Mouse (Mus musculus) liver, embryonic 16.5 days (tissue): ENCODE measurements around the gene Mylpf. TPM values are rescaled to one million over a fixed set of nuclear protein-coding genes. Genes with fewer than 3 reads are reported as not detected.

Experiments
- ATAC-seq: fragments of 200-750 bp; cut with Nextera tagmentation; 2 replicates; pipeline ENCODE4 v1.8.0; 2017; ENCODE audit warnings: low read depth, mild to moderate bottlenecking, moderate number of reproducible peaks, moderate library complexity
- H3K27ac ChIP-seq: fragments of 300-500 bp; sonication (generic); 2 replicates; pipeline ENCODE4 v1.5.1; 2014; ENCODE audit warnings: mild to moderate bottlenecking, low read length
- H3K27me3 ChIP-seq: fragments of 300-500 bp; sonication (generic); 2 replicates; pipeline ENCODE4 v1.6.1; 2014; ENCODE audit warnings: low read depth, low read length, mixed read lengths; ENCODE audit not compliant: control insufficient read depth, insufficient read depth
- H3K36me3 ChIP-seq: fragments of 300-500 bp; sonication (generic); 2 replicates; pipeline ENCODE4 v1.6.1; 2014; ENCODE audit warnings: mild to moderate bottlenecking; ENCODE audit not compliant: control insufficient read depth, insufficient read depth
- H3K4me1 ChIP-seq: fragments of 300-500 bp; sonication (generic); 2 replicates; pipeline ENCODE4 v1.6.1; 2014; ENCODE audit warnings: low read depth, low read length, mixed read lengths; ENCODE audit not compliant: control insufficient read depth
- H3K4me2 ChIP-seq: fragments of 300-500 bp; sonication (generic); 2 replicates; pipeline ENCODE4 v1.6.1; 2014; ENCODE audit warnings: low read depth, low read length, mixed read lengths
- H3K4me3 ChIP-seq: fragments of 300-500 bp; sonication (generic); 2 replicates; pipeline ENCODE4 v1.5.1; 2014; ENCODE audit warnings: low read depth, mild to moderate bottlenecking, low read length
- H3K9ac ChIP-seq: fragments of 300-500 bp; sonication (generic); 2 replicates; pipeline ENCODE4 v1.6.1; 2014; ENCODE audit warnings: low read depth, low read length
- H3K9me3 ChIP-seq: fragments of 300-500 bp; sonication (generic); replicated peaks from 2 replicates; pipeline ENCODE4 v1.6.1; 2016; ENCODE audit warnings: low read length; ENCODE audit not compliant: control insufficient read depth
- WGBS: fragments of 180-500 bp; shearing (Covaris S2); extraction: QIAGEN DNeasy Blood & Tissue Kit; methylation state at CpG from one replicate; pipeline ENCODE4 v1.1.7; 2014; ENCODE audit not compliant: insufficient replicate concordance; 5-methylcytosine and 5-hydroxymethylcytosine counted together
- polyA plus RNA-seq: library from polyadenylated mRNA; unstranded; fragments of >200 nt; fragmentation: Nextera tagmentation; extraction: Ambion mirVana; gene quantifications from 2 replicates; pipeline ENCODE4 v1.2.1, GENCODE M21; 2015

Mylpf gene
- polyA plus RNA-seq, 1 experiment from 2014 or later, result 92.3 TPM

GRCm38 (mm10) chr7:127183345-127183744, 25.3 kb upstream of the Mylpf start:
- no peak overlapping the region for H3K9ac ChIP-seq
- 13% methylated on average over 8 of the region's 8 CpGs for WGBS
- no peaks in the 10 kb centered on the region for H3K27me3 ChIP-seq
- no peak overlapping the region for H3K4me3 ChIP-seq
- H3K9me3 ChIP-seq, result no peaks in the 10 kb centered on the region
- no peaks in the 10 kb centered on the region for H3K36me3 ChIP-seq
- H3K4me2 ChIP-seq, result 0 out of 2 replicates have a peak overlapping the region, but pooled peaks have one; percentile 19
- peaks cover 22% of the 10 kb centered on the region for H3K4me1 ChIP-seq
- peak; percentile 84 for ATAC-seq
- H3K27ac ChIP-seq, result peak overlapping the region; percentile 76

- 0 out of 2 replicates have a peak overlapping the region, but pooled peaks have one; percentile 19 for H3K4me2 ChIP-seq
- peak overlapping the region; percentile 50 for H3K27ac ChIP-seq
- peak; percentile 76 for ATAC-seq
- WGBS, result 42% methylated on average over 6 of the region's 6 CpGs
- H3K9me3 ChIP-seq, result no peaks in the 10 kb centered on the region
- H3K4me1 ChIP-seq, result peaks cover 22% of the 10 kb centered on the region
- no peak overlapping the region for H3K4me3 ChIP-seq
- H3K9ac ChIP-seq, result 0 out of 2 replicates have a peak overlapping the region, but pooled peaks have one; percentile 24
- no peaks in the 10 kb centered on the region for H3K36me3 ChIP-seq
- H3K27me3 ChIP-seq, result no peaks in the 10 kb centered on the region
Measured at GRCm38 (mm10) chr7:127183828-127184227, 24.9 kb upstream of the Mylpf start.

GRCm38 (mm10) chr7:127184720-127185119, 24.0 kb upstream of the Mylpf start:
- H3K4me1 ChIP-seq, result peaks cover 22% of the 10 kb centered on the region
- no peaks in the 10 kb centered on the region for H3K27me3 ChIP-seq
- no peak overlapping the region for H3K4me2 ChIP-seq
- H3K27ac ChIP-seq, result no peak overlapping the region
- H3K36me3 ChIP-seq, result no peaks in the 10 kb centered on the region
- WGBS, result 20% methylated on average over 1 of the region's 1 CpGs
- no peak overlapping the region for H3K9ac ChIP-seq
- H3K9me3 ChIP-seq, result no peaks in the 10 kb centered on the region
- no peak for ATAC-seq
- H3K4me3 ChIP-seq, result no peak overlapping the region

- H3K9ac ChIP-seq, result no peak overlapping the region
- WGBS, result 42% methylated on average over 3 of the region's 3 CpGs
- no peak overlapping the region for H3K4me2 ChIP-seq
- H3K4me1 ChIP-seq, result peaks cover 22% of the 10 kb centered on the region
- no peaks in the 10 kb centered on the region for H3K27me3 ChIP-seq
- H3K27ac ChIP-seq, result no peak overlapping the region
- no peak overlapping the region for H3K4me3 ChIP-seq
- H3K9me3 ChIP-seq, result no peaks in the 10 kb centered on the region
- ATAC-seq, result no peak
- no peaks in the 10 kb centered on the region for H3K36me3 ChIP-seq
Measured at GRCm38 (mm10) chr7:127185601-127186000, 23.1 kb upstream of the Mylpf start.

- WGBS, result 67% methylated on average over 10 of the region's 10 CpGs
- Histone ChIP-seq H3K9me3 (no peaks in the 10 kb centered on the region), H3K4me3 (no peak overlapping the region), H3K36me3 (peaks cover 7% of the 10 kb centered on the region; the same call in 1 of the 2 replicates), H3K27ac (no peak overlapping the region), H3K4me2 (no peak overlapping the region), H3K27me3 (no peaks in the 10 kb centered on the region), H3K4me1 (peaks cover 22% of the 10 kb centered on the region), H3K9ac (no peak overlapping the region)
- no peak for ATAC-seq
Measured at GRCm38 (mm10) chr7:127187351-127187750, 21.3 kb upstream of the Mylpf start.

- 60% methylated on average over 17 of the region's 17 CpGs for WGBS
- H3K4me3 ChIP-seq, result no peak overlapping the region
- no peak for ATAC-seq
Measured at GRCm38 (mm10) chr7:127188305-127189276, 20.1 kb upstream of the Mylpf start.

GRCm38 (mm10) chr7:127190672-127191071, 18.0 kb upstream of the Mylpf start:
- H3K27ac ChIP-seq, result no peak overlapping the region
- H3K27me3 ChIP-seq, result no peaks in the 10 kb centered on the region
- peaks cover 11% of the 10 kb centered on the region for H3K4me1 ChIP-seq
- peaks cover 23% of the 10 kb centered on the region for H3K36me3 ChIP-seq
- WGBS, result 73% methylated on average over 6 of the region's 6 CpGs
- no peaks in the 10 kb centered on the region for H3K9me3 ChIP-seq
- H3K4me2 ChIP-seq, result no peak overlapping the region
- ATAC-seq, result no peak
- H3K4me3 ChIP-seq, result no peak overlapping the region
- no peak overlapping the region for H3K9ac ChIP-seq

More at GRCm38 (mm10) chr7:127188305-127189276, 20.1 kb upstream of the Mylpf start:
- no peaks in the 10 kb centered on the region for H3K27me3 ChIP-seq
- H3K9ac ChIP-seq, result no peak overlapping the region
- peaks cover 10% of the 10 kb centered on the region for H3K4me1 ChIP-seq
- H3K4me2 ChIP-seq, result no peak overlapping the region
- peaks cover 16% of the 10 kb centered on the region for H3K36me3 ChIP-seq
- no peak overlapping the region for H3K27ac ChIP-seq
- no peaks in the 10 kb centered on the region for H3K9me3 ChIP-seq

- WGBS, result 85% methylated on average over 5 of the region's 5 CpGs
- Histone ChIP-seq H3K4me3 (no peak overlapping the region), H3K4me2 (no peak overlapping the region), H3K36me3 (peaks cover 27% of the 10 kb centered on the region), H3K27ac (no peak overlapping the region), H3K9me3 (no peaks in the 10 kb centered on the region), H3K27me3 (no peaks in the 10 kb centered on the region), H3K4me1 (peaks cover 18% of the 10 kb centered on the region), H3K9ac (no peak overlapping the region)
- no peak for ATAC-seq
Measured at GRCm38 (mm10) chr7:127192989-127193388, 15.7 kb upstream of the Mylpf start.

- no peak overlapping the region for H3K4me3 ChIP-seq
- H3K36me3 ChIP-seq, result peaks cover 39% of the 10 kb centered on the region
- H3K4me1 ChIP-seq, result peaks cover 18% of the 10 kb centered on the region
- H3K27ac ChIP-seq, result no peak overlapping the region
- H3K9ac ChIP-seq, result no peak overlapping the region
- no peak for ATAC-seq
- no peak overlapping the region for H3K4me2 ChIP-seq
- WGBS, result 85% methylated on average over 17 of the region's 17 CpGs
- no peaks in the 10 kb centered on the region for H3K9me3 ChIP-seq
- H3K27me3 ChIP-seq, result no peaks in the 10 kb centered on the region
Measured at GRCm38 (mm10) chr7:127194011-127194632, 14.6 kb upstream of the Mylpf start.
